Mouse (Mus musculus): Measurements from ENCODE around the gene Tbc1d2b.

Gene Tbc1d2b

GRCm38 (mm10) chr9:90171421-90171820 is 99.2 kb downstream of the Tbc1d2b start:
- no peak for DNase-seq (ENCODE audit: low read depth)

DNA sequence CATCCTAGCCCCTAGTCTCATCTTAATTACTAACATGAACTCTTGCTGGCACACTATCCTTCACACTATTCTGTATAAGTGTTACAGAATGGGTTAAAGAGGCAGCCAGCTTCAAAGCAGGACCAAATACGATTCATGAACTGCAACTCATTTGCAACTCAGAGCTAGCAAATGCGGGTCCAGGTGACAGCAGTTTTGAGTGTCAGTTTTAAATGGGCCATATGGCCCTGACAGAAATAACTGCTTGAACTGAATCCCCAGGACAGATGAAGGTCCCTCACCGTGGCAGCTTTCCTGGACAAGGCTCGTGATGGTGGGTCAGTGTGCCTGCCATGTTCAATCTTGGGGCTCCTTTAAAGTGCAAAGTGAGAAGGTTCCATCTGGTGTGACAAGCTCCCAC is 100.6 kb downstream of the Tbc1d2b start:
- DNase-seq (ENCODE audit: low read depth), result no peak

DNA sequence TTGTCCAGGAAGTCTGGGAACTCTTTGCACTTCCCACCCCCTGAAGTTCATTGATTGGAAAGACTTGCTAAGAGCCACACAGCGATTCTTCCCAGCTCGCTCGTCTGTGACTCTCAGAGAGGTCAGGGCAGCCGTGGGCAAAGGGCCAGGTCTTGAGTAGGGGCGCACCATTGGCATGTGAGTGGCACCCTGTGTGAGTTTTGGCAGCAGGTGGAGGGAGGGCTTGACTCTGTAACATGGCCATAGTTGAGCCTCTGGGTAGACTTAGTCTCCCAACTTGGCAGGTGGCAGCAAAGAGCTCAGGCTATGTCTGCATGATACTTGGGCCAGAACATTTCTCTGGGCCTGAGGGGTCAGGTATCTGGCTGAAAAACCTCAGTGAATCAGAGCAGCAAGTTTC is 104.0 kb downstream of the Tbc1d2b start:
- DNase-seq (ENCODE audit: low read depth), result no peak

DNA sequence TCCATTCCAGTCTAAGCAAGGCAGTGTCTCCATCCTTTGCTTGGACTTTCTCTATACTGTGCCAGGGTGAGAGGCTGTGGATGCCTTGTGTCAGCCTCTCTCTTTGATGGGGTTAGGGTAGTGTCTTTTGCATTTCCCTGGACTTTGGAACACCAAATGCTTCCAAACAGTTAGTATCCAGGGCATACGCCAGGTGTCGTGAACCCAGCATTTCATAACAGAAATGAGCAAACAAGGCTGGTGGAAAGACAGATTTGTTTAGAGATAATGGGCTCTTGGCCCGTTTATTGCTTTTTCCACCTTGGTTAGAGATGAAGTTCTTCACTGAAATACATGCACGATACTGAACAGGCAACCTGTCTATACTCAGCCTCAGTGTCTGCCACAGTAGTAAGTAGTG is 105.0 kb downstream of the Tbc1d2b start:
- no peak for DNase-seq (ENCODE audit: low read depth)

- DNase-seq (ENCODE audit: low read depth), result peak; percentile 10
These were observed 105.7 kb downstream of the Tbc1d2b start for GRCm38 (mm10) chr9:90164670-90165453.

- no peak for DNase-seq (ENCODE audit: low read depth)
These were observed 106.9 kb downstream of the Tbc1d2b start for GRCm38 (mm10) chr9:90163749-90164095.

GRCm38 (mm10) chr9:90162926-90163748 is 107.5 kb downstream of the Tbc1d2b start, which contains the start of gene Adamts7:
Gene Adamts7 (plus strand): TSS chr9:90163069.
- DNase-seq (ENCODE audit: low read depth), result peak; percentile 27

DNA sequence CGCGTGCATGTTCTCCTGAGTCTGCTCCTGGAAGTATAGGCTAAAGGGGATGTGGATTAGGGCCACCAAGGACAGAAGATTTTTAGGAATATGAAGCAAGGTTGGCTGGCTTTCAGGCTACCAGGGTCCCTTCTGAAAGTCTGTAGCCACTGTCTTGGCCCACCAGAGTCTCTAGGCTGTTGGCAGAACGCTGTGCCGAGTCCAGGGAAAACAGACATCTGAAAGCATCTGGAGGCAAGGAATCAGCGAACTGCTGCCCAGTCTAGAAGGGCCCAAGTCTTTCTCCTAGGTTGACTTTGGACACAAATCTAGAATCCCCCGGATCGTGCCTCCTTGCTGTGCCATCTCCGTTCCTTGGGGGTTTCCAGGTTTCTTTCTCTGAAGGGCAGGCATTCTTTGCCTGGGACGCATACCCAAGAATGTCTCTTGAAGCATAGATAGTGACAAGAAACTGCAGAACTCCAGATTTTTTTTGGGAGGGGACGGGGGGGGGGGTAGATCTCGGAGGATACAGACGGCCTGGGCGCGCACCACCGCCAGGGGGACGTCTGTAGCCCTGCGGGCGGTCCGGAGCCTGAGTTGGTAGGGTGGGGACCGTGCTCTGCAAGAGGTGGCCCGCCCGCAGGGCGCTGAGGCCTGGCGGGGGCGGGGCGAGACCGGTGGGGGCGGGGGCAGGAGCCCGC is 108.2 kb downstream of the Tbc1d2b start:
- peak; percentile 47 for DNase-seq (ENCODE audit: low read depth)
